Mouse (Mus musculus) G1E (cell line): Measurements from ENCODE around the gene Nhsl2. TPM values are rescaled to one million over a fixed set of nuclear protein-coding genes. Genes with fewer than 3 reads are reported as not detected.
"Not testable (repeated sequence)": the region's sequence is repeated elsewhere in the genome, so short reads cannot be mapped to it uniquely, and the experiment has no call there.

Experiments
- ATAC-seq: 2 replicates; pipeline ENCODE4 v1.8.0; 2016; ENCODE audit warnings: mild to moderate bottlenecking; ENCODE audit not compliant: insufficient number of reproducible peaks, poor library complexity, low FRiP score, severe bottlenecking; ENCODE audit errors: extremely low read depth
- DNase-seq: peaks from one replicate; pipeline ENCODE4 v3.0.0; 2012; ENCODE audit warnings: low spot score
- H3K27me3 ChIP-seq: 2 replicates; pipeline ENCODE4 v1.6.1; 2012; ENCODE audit warnings: mild to moderate bottlenecking, low read length, inconsistent platforms; ENCODE audit not compliant: insufficient read depth
- H3K36me3 ChIP-seq: replicated peaks from 2 replicates; pipeline ENCODE3; 2012; ENCODE audit warnings: mild to moderate bottlenecking, inconsistent platforms
- H3K4me1 ChIP-seq: 2 replicates; pipeline ENCODE4 v1.6.1; 2012; ENCODE audit warnings: low read depth, low read length, inconsistent platforms, mixed read lengths; ENCODE audit not compliant: insufficient read depth
- H3K4me3 ChIP-seq: 2 replicates; pipeline ENCODE4 v1.5.1; 2012; ENCODE audit warnings: low read depth, mild to moderate bottlenecking, inconsistent platforms, low read length, moderate library complexity, mixed read lengths
- H3K9me3 ChIP-seq: replicated peaks from 2 replicates; pipeline ENCODE4 v1.6.1; 2012; ENCODE audit warnings: inconsistent platforms
- CTCF ChIP-seq: IDR thresholded peaks from 2 replicates; pipeline ENCODE4 v1.5.1; 2012; ENCODE audit warnings: low read depth, low read length, inconsistent platforms, mixed read lengths
- GATA1 ChIP-seq: IDR thresholded peaks from 2 replicates; pipeline ENCODE4 v1.6.1; 2012; ENCODE audit warnings: borderline replicate concordance, low read length, inconsistent platforms, mixed read lengths
- GATA2 ChIP-seq: IDR thresholded peaks from 2 replicates; pipeline ENCODE4 v1.6.1; 2012; ENCODE audit warnings: low read depth, low read length, inconsistent platforms, borderline replicate concordance
- POLR2AphosphoS5 ChIP-seq: IDR thresholded peaks from 2 replicates; pipeline ENCODE4 v1.6.1; 2012; ENCODE audit warnings: low read depth, low read length, inconsistent platforms; ENCODE audit not compliant: insufficient replicate concordance
- TAL1 ChIP-seq: conservative IDR thresholded peaks from 2 replicates; pipeline ENCODE4 v1.6.1; 2012; ENCODE audit warnings: low read depth, low read length, inconsistent platforms, mixed read lengths
- polyA plus RNA-seq: library from polyadenylated mRNA; stranded (reverse); fragments of >175 nt; gene quantifications from 2 replicates; pipeline ENCODE4 v1.2.3, GENCODE M21; 2012
- total RNA-seq, 2 experiments: library from RNA; stranded (forward) in 1 of 2; stranded (reverse) in 1 of 2; fragments of 200-1000 nt in 1 of 2; fragments of >200 nt in 1 of 2; fragmentation: Nextera tagmentation in 1 of 2; gene quantifications; 2 replicates each; pipeline ENCODE4 v1.2.3; 2014 to 2017

Nhsl2 gene
- total and polyA plus RNA-seq, 3 experiments, result 0.02 to 0.05 TPM; not detected in 1

DNA sequence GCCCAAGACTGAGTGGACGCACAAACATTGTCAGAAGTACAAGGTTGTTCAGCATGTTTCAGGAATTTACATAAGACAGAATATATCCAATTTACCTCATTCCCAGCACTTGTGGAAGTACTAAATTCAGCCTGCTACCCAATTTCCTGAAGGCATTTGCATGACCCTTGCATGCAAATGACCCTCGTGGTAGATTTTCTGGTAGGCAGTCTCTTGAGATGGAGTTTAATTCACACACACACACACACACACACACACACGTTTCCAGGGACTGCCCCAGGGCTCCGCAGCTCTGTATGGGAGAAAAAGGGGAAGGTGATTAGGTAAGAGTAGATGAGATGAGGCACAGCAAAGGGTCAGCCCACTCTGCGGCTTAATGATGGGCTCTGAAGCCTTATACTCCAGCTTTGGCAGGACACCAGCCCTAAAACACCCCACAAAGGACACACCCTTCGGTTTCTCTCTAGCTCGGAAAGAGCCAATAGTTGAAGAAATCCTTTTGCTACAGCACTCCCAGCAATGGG is 245.3 kb downstream of the Nhsl2 start:
- ATAC-seq, result no peak

DNA sequence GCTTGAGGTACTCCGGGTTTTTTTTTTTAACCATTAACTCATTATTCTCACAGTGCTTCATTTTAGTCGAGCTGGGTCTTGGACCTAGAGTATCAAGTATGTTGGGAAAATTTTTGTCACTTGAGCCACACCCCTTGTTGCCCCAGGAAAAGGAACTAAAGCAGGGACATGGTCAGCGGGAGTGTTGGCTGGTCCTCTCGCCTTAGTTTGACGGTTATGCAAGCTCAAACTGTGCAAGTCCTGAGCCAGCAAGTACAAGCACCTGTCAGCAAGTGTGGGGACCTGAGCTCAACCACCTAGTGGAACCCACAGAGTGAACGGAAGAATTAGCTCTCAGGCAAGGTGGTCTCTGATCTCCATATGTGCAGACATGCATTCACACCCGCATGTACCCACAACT is 252.7 kb downstream of the Nhsl2 start:
- no peaks in the 10 kb centered on the region for H3K36me3 ChIP-seq
- ATAC-seq, result no peak
- no peaks in the 10 kb centered on the region for H3K9me3 ChIP-seq
- no peak for DNase-seq
- 0 out of 2 replicates have a peak, but pooled peaks cover 9% of the 10 kb centered on the region for H3K27me3 ChIP-seq
- TF ChIP-seq POLR2AphosphoS5 (no peak), CTCF (no peak), GATA1 (no peak), GATA2 (no peak), TAL1 (no peak)
- H3K4me3 ChIP-seq, result no peak overlapping the region
- H3K4me1 ChIP-seq, result peaks cover 4% of the 10 kb centered on the region; the same call in 1 of the 2 replicates

More for the DNA sequence above, 245.3 kb downstream of the Nhsl2 start:
- Histone ChIP-seq H3K36me3 (no peaks in the 10 kb centered on the region), H3K4me3 (no peak overlapping the region), H3K4me1 (peaks cover 2% of the 10 kb centered on the region; the same call in 1 of the 2 replicates), H3K9me3 (no peaks in the 10 kb centered on the region), H3K27me3 (peaks cover 8% of the 10 kb centered on the region; the same call in 1 of the 2 replicates)
- DNase-seq, result no peak
- TF ChIP-seq GATA1, result no peak
- no peak for TF ChIP-seq TAL1
- TF ChIP-seq POLR2AphosphoS5, result no peak
- TF ChIP-seq GATA2, result no peak
- no peak for TF ChIP-seq CTCF

DNA sequence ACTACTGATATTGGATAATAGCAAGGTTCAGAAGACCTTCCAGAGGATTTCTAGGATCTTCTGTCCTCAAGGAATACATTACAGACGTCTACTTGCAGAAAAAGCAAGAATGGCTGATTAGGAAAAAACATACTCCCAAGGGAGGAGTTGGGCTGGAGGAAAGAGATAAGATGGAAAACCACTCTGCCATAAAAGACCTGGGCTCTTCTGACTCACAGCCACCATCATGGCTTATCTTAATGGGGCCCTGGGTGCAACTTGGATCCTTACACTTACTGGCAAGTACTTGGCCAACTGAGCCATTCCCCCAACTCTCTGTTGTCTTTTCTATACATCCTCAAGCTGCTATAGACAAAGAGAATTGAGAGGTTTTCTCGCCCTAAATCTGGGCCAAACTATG is 254.6 kb downstream of the Nhsl2 start:
- H3K27me3 ChIP-seq, result 0 out of 2 replicates have a peak, but pooled peaks cover 11% of the 10 kb centered on the region
- not testable (repeated sequence) for H3K9me3 ChIP-seq, ATAC-seq, H3K36me3 ChIP-seq, DNase-seq, H3K4me1 ChIP-seq, H3K4me3 ChIP-seq

DNA sequence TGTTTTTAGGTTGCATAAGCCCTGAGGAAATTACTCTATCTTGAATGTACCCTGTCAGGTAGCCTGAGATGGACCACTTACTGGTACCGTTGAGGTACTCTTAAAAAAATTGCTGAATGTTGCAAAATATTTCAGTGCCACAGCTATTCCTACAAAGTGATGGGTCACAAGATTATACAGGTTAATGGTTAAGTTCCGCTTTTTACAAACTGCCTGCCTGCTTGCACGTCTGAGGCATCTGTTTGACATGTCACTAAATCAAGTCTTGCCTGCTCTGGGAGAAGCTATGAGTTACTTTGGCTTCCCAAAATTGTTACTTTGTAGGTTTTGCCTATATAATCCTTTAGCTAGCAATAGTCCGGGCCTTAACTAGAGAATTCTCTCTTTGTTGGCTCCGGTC is 260.2 kb downstream of the Nhsl2 start:
- not testable (repeated sequence) for H3K4me3 ChIP-seq, H3K9me3 ChIP-seq, H3K36me3 ChIP-seq, DNase-seq, ATAC-seq, H3K4me1 ChIP-seq, H3K27me3 ChIP-seq

DNA sequence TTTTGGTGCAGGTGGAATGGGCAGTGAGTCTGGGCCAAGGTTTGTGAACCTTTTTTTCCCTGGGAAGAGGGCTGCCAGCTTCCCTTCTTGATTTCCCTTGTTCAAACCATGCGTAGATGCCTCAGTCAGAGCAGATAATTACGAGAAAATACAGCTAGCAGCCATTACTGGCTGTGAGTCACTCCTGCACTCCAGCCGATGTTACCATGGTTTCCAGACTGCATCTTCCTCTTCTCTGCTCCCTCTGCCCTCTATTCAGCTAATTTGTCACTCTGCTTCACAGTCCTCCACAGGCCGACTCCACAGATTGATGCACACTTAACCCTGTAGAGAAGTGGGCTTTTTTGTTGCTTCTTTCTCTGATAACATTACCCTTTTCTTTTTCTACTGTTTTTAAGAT is 266.5 kb downstream of the Nhsl2 start:
- ATAC-seq (no peak), DNase-seq (no peak)

DNA sequence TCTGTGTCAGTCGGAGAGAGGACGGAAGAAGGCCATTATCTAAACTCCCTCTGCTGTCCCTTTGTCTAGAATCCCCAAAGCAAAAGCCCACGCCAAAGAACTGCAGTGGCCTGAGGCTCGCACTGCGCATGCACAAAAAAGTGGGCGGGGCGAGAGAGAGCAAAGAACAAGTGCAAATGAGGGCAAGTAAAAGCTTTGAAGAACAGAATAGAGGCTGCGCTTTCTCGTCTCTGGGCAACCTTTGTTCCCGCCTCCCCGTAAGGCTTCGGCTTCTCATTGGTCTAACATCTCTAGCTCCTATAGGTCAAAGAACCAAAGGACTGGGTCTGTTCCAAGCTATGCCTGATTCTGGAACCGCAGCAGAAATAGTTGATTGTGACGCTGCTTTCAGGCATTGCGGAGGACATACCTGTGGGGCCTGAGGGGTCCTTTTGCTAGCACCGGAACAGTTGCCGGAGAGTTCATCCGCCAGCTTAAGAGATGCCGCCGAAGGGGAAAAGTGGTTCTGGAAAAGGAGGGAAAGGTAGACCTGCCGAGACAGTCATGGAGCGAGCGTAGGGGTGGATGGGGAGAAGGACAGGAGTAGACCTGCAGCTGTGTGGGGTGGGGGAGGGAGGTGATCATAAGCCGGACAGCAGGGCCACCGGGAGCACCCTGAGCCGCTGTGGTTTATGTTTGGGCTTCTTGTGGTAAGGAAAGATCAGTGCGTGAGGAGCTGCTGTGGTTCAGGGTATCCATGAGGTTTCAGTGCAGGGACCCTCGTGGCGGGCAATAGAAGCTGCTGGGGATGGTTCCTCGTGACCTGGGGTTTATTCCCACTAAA is 270.1 kb downstream of the Nhsl2 start, which contains the start of gene Pin4:
Gene Pin4, plus strand, starts transcription at position 406 of the 823 bp plus-strand sequence.
- H3K36me3 ChIP-seq, result peaks cover 24% of the 10 kb centered on the region
- no peaks in the 10 kb centered on the region for H3K9me3 ChIP-seq
- peak within 1 kb of the TSS; percentile 81 for H3K4me3 ChIP-seq
- ATAC-seq (peak; percentile 99), DNase-seq (peak; percentile 66)
- no peak for TF ChIP-seq GATA2
- TF ChIP-seq CTCF, result no peak
- TF ChIP-seq GATA1, result no peak
- no peak for TF ChIP-seq TAL1
- no peak for TF ChIP-seq POLR2AphosphoS5
- no peaks in the 10 kb centered on the region for H3K27me3 ChIP-seq
- H3K4me1 ChIP-seq, result peaks cover 3% of the 10 kb centered on the region

More for the DNA sequence above, 266.5 kb downstream of the Nhsl2 start:
- TF ChIP-seq GATA1 (no peak), POLR2AphosphoS5 (no peak), GATA2 (no peak), TAL1 (no peak), CTCF (no peak)
- Histone ChIP-seq H3K4me3 (no peak overlapping the region), H3K27me3 (no peaks in the 10 kb centered on the region), H3K36me3 (peaks cover 2% of the 10 kb centered on the region), H3K4me1 (peaks cover 2% of the 10 kb centered on the region), H3K9me3 (no peaks in the 10 kb centered on the region)
